Mouse (Mus musculus) small intestine, adult 2 months (tissue): ENCODE data around the gene Mak. TPM values are rescaled to one million over a fixed set of nuclear protein-coding genes. Genes with fewer than 3 reads are reported as not detected.

Experiments used
- H3K27ac ChIP-seq: fragments of 200-500 bp; 2 replicates; pipeline ENCODE4 v1.5.1; 2012; ENCODE audit warnings: low read depth, low read length, control low read depth, inconsistent platforms; ENCODE audit not compliant: insufficient read depth
- H3K27me3 ChIP-seq: fragments of 200-500 bp; 2 replicates; pipeline ENCODE4 v1.6.1; 2012; ENCODE audit warnings: mild to moderate bottlenecking, moderate library complexity, low read length, inconsistent platforms; ENCODE audit not compliant: control insufficient read depth, insufficient read depth
- H3K36me3 ChIP-seq: fragments of 200-500 bp; 2 replicates; pipeline ENCODE4 v1.6.1; 2012; ENCODE audit warnings: mild to moderate bottlenecking, low read length, control low read depth, inconsistent platforms; ENCODE audit not compliant: control insufficient read depth, insufficient read depth
- H3K4me1 ChIP-seq: fragments of 200-500 bp; 2 replicates; pipeline ENCODE4 v1.6.1; 2012; ENCODE audit warnings: low read length, inconsistent platforms, mixed read lengths; ENCODE audit not compliant: control insufficient read depth, insufficient read depth, insufficient read length
- H3K4me3 ChIP-seq: fragments of 200-500 bp; 2 replicates; pipeline ENCODE4 v1.5.1; 2012; ENCODE audit warnings: low read depth, mild to moderate bottlenecking, control low read depth, inconsistent platforms, low read length, moderate library complexity
- CTCF ChIP-seq: fragments of 200-500 bp; IDR thresholded peaks from 2 replicates; pipeline ENCODE4 v1.5.1; 2012; ENCODE audit warnings: low read depth, mild to moderate bottlenecking, control low read depth, inconsistent platforms, low read length, moderate library complexity, mixed read lengths; ENCODE audit not compliant: insufficient replicate concordance, insufficient read length; ENCODE audit errors: extremely low read depth
- POLR2A ChIP-seq: fragments of 200-500 bp; IDR thresholded peaks from 2 replicates; pipeline ENCODE4 v1.6.1; 2012; ENCODE audit warnings: low read depth, mild to moderate bottlenecking, control low read depth, inconsistent platforms, low read length, moderate library complexity
- WGBS: fragments of 180-500 bp; shearing (Covaris S2); methylation state at CpG from one replicate; pipeline ENCODE4 v1.1.7; 2018; 5-methylcytosine and 5-hydroxymethylcytosine counted together
- polyA plus RNA-seq: library from polyadenylated mRNA; depleted of rRNA; stranded (reverse); fragments of >200 nt; gene quantifications from 2 replicates; pipeline ENCODE4 v1.2.3, GENCODE M21; 2012; rRNA removed

Mak gene
- polyA plus RNA-seq, 1 experiment = not detected

DNA sequence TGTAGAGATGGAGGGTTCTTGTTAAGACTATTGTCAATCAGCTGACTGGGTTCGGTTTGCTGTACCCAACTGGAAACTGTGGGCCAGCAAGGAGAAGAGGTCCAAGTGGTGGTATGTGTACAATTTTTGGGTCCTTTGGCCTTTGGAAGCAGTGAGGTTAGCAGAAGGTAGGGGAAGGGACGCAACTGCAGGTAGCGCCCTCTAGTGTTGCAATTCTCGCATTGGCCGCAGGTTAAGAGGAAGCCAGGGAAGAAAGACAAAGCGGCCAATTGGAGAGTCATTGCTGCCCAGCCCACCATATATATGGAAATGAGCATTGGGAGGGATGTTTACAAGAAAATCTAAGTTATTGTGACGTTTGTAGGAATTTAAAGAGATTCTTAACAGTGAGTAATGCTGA, 101.9 kb downstream of the Mak start:
- Histone ChIP-seq H3K27ac (no peak overlapping the region), H3K27me3 (no peaks in the 10 kb centered on the region), H3K4me3 (no peak overlapping the region), H3K4me1 (peaks cover 2% of the 10 kb centered on the region; the same call in 1 of the 2 replicates), H3K36me3 (no peaks in the 10 kb centered on the region)
- TF ChIP-seq POLR2A (no peak), CTCF (peak; percentile 82; the same call in 1 of the 2 replicates)
- 23% methylated on average over 7 of the region's 7 CpGs for WGBS

Other genes starting within 250 kb of the Mak start
- 2.2 and 3.8 TPM in 2 replicates for gene Gcnt2, start 220.0 kb downstream of the Mak start, polyA plus RNA-seq
- gene Pak1ip1, start 78.7 kb downstream of the Mak start, polyA plus RNA-seq = 19.2 and 31.5 TPM in 2 replicates
- gene Tmem14c, start 63.4 kb downstream of the Mak start, polyA plus RNA-seq = 64.4 and 79.0 TPM in 2 replicates
- not detected in 2 replicates for gene Gcm2, start 31.3 kb upstream of the Mak start, polyA plus RNA-seq
- gene Sycp2l, start 34.6 kb upstream of the Mak start, polyA plus RNA-seq = 0.04 TPM in 1 of 2 replicates, not detected in the other
- 0.05 and 0.08 TPM in 2 replicates for gene Elovl2, start 140.7 kb upstream of the Mak start, polyA plus RNA-seq
- 1.8 and 1.9 TPM in 2 replicates for gene Smim13, start 170.1 kb upstream of the Mak start, polyA plus RNA-seq
- gene Gm17364, start 194.3 kb upstream of the Mak start, polyA plus RNA-seq = not detected in 2 replicates